Mouse (Mus musculus) brain, embryonic 14.5 days (tissue): ENCODE data around the gene Adap1.

Experiments used
- CTCF ChIP-seq: fragments of 200-500 bp; IDR thresholded peaks from 2 replicates; pipeline ENCODE4 v1.5.1; 2012; ENCODE audit warnings: inconsistent platforms, mild to moderate bottlenecking, moderate library complexity, borderline replicate concordance; ENCODE audit not compliant: insufficient read depth, insufficient read length; ENCODE audit errors: extremely low read depth
- POLR2A ChIP-seq: fragments of 200-500 bp; IDR thresholded peaks from 2 replicates; pipeline ENCODE4 v1.6.1; 2012; ENCODE audit warnings: mild to moderate bottlenecking, inconsistent platforms, borderline replicate concordance; ENCODE audit not compliant: poor library complexity, insufficient read depth, insufficient read length, severe bottlenecking; ENCODE audit errors: extremely low read depth

DNA sequence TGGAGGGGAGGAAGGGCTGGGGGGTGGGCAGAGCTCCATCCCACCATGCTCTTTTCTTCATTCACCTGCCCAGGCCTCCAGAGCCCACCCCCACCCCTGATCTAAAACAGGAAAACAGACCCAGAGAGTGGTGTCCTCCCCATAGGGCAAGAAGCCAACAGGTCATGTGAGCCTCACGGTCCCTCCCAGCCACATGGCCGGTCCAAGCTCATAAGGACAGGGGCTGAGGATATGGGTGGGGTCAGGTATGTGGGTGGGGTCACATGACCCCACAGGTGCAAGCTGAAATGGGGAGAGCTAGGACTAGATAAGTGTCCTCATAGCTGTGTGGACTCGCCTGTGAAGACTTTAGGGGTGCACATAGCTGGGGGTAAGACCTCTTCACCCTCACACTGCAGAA, 13.0 kb upstream of the Adap1 start:
- TF ChIP-seq POLR2A (no peak), CTCF (no peak)
